Mouse (Mus musculus) thymus, adult 18-20 months (tissue): Measurements from ENCODE around the gene Map3k1.

Source experiments
- DNase-seq, 2 experiments: peaks; one replicate each; pipeline ENCODE4 v3.0.0; 2022; ENCODE audit warnings: mixed read lengths in 2 of 2

Gene Map3k1

DNA sequence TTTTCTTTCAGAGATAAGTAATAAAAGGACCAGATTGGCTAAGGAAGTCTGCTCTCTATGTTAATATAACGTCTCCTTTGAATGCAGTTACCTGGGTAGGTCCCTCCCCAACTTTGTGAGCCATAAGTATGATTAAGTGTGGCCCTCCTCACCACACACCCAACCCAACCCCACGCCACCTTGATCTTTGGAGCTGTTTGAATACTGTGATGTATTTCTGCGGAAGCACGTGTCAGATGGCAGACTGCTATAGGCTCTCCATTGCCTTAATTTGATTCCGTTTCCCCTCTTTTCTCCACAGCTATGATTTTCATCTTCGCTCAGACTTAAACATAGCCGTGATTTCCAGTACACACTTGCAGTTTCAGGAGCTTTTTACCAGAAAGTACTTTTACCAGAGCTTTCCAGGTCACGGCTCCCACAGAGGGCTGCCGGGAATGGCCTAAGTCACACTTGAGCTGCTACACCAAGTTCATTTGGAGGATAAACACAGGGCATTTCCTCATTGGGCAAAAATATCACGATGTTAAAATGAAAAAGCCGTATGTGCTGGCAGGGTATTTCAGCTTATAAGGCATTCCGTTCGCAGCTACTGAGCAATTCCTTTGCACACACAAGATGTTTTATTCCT, 2.3 kb upstream of the Map3k1 start:
- no peak for DNase-seq

GRCm38 (mm10) chr13:111809466-111810228, 854 bp upstream of the Map3k1 start:
- DNase-seq: peak in 1 of 2 experiments; percentile 64

DNA sequence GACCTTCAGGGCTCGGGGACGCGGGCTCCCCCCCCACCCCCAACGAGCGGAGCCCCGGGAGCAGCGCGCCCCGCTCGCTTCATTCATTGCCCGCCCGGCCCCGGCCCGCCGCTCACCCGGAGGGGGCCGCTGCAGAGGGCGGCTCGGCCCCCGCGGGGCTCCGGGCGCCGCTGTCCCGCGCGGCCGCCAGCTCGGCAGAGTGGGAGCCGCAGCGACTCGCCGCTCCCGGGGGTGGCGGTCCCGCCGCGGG, 481 bp downstream of the Map3k1 start:
- no peak for DNase-seq

DNA sequence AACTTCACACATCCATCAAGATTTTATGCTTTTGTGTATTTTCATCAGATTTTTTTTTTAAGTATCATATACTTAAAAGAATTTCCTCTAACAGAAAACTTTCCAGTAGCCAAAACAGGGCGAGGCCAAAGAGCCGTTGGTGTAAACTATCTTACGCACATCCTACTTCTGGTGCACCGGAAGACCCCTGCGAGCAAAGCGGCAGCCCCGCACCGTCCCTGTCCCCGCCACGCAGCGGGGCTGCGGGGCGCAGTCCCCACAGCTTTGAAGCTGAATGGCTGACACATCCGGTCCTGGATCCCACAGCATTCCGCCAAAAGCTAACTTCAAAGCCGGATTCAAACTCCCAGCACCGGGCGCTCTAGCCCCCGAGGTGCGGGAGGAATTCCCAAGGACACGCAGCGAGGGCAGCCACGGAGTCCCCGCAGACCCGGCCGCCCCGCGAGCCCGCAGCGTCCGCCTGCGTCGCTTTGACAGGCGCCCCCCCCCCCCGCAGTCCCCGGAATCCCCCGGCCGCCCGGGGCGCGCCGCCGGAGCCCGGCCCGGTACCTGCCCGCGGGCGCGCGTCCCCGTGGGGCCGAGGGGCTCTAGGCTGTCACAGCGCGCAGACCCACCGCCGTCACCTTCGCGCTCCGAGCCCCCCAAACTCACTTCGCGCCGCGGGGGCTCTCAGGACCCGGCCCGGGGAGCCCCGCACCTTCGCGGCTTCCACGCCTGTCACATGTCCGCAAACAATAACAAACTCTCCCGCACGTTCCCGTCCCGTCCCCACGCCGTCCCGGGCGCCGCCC, 1.0 kb downstream of the Map3k1 start:
- peak in 1 of 2 experiments; percentile 59 for DNase-seq

DNA sequence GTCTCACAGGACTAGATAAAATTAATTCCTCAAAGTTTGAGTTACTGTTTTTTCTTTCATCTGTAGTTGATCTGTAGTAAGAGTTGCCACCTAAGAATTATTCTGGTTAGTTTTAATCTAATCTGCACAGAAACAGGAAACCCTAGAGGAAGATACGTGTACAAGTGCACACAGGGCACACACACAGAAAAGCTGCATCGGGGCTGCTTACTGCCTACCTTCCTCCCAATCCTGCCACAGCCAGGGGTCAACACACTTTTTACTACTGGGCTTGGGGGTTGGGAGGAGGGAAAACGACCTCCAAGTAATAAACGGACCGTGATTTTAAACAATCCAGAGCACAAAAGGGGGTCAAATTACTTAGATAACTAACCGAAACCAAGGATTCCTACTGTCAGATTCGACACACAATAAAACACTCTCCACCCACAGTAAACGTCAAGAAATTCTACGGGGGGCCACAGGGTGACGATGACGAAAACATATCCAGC, 1.6 kb downstream of the Map3k1 start:
- peak in 1 of 2 experiments; percentile 44 for DNase-seq

GRCm38 (mm10) chr13:111805738-111806722, 2.8 kb downstream of the Map3k1 start:
- DNase-seq: no peak

GRCm38 (mm10) chr13:111804951-111805673, 3.7 kb downstream of the Map3k1 start:
- DNase-seq: no peak

- no peak for DNase-seq
Measured at GRCm38 (mm10) chr13:111804189-111804588, 4.6 kb downstream of the Map3k1 start.

DNA sequence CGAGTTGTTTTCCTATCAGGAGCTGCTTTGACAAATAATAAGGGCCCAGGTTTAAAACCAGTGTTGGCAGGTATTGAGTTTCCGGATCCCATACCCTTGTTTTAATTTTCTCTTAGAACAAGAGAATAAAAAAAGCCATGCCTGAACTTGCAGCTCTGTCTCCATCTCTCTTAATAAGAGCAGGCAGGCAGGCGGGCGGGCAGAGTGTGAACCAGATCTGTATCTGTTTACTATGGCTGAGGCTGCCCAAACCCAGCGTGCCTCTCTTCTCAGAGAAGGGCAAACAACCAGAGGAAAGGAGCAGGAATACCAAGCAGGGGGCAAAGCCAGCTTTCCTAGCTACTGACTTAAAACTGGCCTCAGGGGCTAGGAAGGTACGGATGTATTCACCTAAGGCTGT, 5.3 kb downstream of the Map3k1 start:
- no peak for DNase-seq

DNA sequence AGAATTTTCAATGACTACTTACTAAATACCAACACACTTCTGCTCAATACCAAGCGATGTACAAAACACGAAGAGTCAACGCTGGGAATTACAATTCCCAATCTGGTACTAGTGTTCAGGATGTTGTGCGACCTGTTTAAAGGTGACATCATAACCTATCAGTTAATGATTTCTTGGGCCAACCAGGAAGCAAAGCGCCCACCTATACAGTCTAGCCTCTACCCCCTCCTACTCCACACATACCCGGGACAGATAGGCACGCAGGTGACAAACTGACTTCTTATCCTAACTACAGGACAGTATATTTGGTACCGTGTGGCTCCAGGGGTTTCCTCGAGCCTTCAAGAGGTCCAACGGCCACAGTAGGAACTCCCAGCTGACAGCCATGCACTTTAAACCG, 5.9 kb downstream of the Map3k1 start:
- DNase-seq: no peak

GRCm38 (mm10) chr13:111802271-111802665, 6.5 kb downstream of the Map3k1 start:
- no peak for DNase-seq

DNA sequence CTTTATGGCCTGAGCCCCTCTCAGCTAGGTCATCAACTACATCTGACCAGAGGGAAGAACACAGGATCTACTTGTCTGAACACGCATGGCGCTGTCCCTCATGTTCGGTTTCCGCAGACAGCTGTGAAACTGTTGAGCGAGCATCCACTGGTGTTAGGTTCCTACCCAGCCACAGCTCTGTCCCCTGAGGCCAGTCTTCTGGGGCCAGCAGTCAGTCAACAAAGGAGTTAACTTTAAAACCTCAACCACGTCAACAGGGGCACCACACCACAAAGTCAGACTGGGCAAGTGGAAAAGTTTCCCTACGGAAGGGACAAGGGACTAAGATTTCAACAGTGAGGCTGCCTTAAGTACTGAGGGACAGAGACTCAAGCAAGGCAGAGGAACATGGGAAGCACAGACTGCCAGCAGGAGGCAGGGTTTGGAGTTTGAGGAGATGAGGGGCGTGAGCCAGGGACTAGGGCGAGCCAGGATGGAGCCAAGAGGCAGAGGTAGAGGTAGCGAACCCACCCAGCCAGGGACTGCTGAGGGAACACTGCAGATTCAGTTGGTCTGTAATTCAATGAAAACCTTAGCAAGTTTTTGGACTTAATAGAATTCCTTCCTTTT, 7.0 kb downstream of the Map3k1 start:
- DNase-seq: no peak

DNA sequence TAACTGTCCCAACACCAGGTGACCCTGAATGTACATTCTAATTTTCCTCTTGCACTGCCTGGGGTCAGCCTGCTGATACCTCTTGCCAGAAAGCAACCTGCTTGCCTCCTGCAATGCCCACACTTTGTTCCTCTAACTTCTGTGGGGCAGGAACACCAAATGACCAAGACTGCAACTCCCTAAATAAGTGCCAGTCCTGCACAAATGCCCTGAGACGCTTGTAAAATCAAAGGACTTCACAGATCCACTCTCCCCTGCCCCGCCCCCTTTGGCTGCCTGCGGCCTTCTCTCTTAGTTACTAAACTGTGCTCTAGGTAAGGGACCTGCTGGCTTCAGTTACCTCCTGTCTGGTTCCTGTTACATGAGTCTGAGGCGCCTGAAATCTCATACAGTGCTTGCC, 7.9 kb downstream of the Map3k1 start:
- no peak for DNase-seq

- no peak for DNase-seq
Measured at GRCm38 (mm10) chr13:111798044-111798443, 10.7 kb downstream of the Map3k1 start.

- peak; percentile 53 to 73 for DNase-seq
Measured at GRCm38 (mm10) chr13:111797021-111797420, 11.8 kb downstream of the Map3k1 start.

- no peak for DNase-seq
Measured at GRCm38 (mm10) chr13:111796191-111796920, 12.4 kb downstream of the Map3k1 start.

DNA sequence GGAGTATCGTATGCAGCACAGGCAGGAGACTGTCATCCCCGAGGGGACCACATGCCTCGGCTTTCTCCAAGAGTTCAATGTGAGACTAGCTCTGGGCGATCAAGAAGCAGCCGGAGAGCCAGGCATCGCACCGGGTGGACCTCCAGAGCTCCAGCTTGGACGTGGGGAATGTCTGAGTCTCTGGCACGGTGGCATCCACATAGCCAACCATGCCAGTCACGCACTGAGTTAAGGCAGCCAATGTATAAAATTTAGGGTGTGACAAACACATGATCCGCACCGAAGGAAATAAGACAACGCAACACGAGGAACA, 15.9 kb downstream of the Map3k1 start:
- DNase-seq: no peak

DNA sequence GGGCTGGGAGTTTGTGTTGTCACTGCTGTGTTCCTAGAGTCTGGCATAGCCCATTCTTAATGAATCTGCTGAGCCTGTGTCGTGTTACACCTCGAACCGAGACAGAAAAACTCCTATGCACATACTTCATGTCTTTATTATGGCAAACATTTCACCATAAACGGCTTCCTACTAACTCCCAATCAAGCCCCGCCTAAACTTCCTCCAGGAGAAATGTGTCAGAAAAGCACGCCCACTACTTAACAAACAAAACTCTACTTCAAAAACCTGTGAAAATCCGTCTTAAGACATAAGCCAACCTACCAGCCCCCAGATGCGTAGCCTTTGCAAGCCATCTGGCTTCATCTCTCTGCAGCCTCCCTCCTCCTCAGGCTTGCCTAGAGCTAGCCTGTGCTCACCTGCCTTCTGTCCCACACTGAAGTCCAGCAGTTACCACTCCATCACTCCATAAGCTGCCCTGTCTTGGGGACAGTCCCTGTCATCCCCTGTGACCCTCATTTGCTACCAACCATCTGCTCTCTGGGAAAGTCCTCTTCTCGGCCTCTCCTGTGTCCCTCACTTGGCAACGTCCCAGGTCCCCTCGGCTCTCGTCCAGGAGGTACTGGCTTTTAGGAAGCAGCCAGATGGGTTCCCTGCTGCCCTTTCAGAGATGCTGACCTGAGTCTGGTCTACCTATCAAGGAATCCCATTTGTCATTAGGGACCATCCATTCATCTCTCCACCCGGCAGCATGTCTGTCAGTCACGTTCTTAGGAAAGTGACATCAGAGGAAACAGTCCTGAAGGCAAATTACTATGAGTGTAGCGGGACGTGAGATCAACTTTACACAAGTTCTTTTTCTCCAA, 16.4 kb downstream of the Map3k1 start:
- no peak for DNase-seq

DNA sequence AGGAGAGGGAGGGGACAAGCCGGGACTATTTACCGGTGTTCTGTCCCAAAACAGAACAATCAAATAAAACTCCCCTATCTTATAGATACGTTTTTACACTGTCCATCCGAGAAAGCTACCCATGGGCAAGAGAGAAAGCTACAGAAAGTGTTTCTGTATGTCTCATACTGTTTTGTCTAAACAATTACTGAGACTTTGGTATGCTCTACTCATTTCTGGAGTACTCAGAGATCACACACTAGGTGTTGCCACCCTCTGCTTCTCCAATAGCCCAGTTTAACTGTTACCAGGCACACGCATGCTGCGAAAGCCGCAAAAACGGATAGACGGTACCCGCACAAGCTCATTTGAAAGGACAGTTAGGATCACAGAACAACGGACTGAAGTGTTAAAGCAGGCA, 17.2 kb downstream of the Map3k1 start:
- no peak for DNase-seq
